Mouse (Mus musculus): ENCODE data around the gene Tubb5. TPM values are rescaled to one million over a fixed set of nuclear protein-coding genes. Genes with fewer than 3 reads are reported as not detected.

Tubb5 gene
- total RNA-seq (2014; rRNA removed): 3,311 and 3,326 TPM in 2 replicates
- polyA plus RNA-seq (2015; fragmentation: Nextera tagmentation; extraction: Ambion mirVana): 1,502 and 1,606 TPM in 2 replicates

DNA sequence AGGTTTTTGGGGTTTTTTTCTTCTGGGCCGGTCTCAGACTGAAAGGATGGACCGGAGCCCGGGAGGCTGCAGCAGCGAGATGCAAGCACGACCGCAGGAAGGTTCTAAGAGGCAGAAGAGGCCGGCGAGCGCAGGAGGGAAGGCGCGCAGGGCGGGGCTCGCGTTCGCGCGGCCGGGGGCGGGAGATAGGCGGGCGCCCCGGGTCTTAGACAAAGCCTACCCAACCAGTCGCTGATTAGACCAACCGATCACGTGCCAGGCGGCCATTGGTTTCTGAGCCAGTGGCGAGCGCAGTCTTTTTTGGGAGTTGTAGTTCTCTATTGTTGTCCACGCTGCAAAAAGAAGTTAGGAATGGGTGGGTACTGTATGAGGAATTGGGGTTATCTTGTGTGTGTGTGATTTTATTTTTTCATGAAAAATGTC lies at the start of gene Tubb5:
Gene Tubb5 (minus strand): TSS at position 185 of the 423 bp plus-strand sequence.
- Histone ChIP-seq H3K36me3 (ENCODE audit: insufficient read depth, low read length) (peaks cover 23% of the 10 kb centered on the region), H3K9ac (replicated peaks; ENCODE audit: low read length) (peak within 1 kb of the TSS; percentile 94), H3K4me3 (ENCODE audit: low read length) (peak within 1 kb of the TSS; percentile 82), H3K4me2 (ENCODE audit: low read depth, low read length) (peak within 1 kb of the TSS; percentile 88), H3K27me3 (ENCODE audit: insufficient read depth, low read length) (no peaks in the 10 kb centered on the region), H3K4me1 (ENCODE audit: insufficient read depth, low read length) (peaks cover 13% of the 10 kb centered on the region; the same call in 1 of the 2 replicates), H3K27ac (peak within 1 kb of the TSS; percentile 97), H3K9me3 (ENCODE audit: low read length) (no peaks in the 10 kb centered on the region)
- WGBS: under 1% methylated on average over 29 of the region's 29 CpGs
- no peak for TF ChIP-seq CTCF (IDR thresholded peaks at IDR 0.05; ENCODE audit: low read depth)
- DNase-seq (ENCODE audit: low spot score) (peak; percentile 99), ATAC-seq (peak; percentile 80)

DNA sequence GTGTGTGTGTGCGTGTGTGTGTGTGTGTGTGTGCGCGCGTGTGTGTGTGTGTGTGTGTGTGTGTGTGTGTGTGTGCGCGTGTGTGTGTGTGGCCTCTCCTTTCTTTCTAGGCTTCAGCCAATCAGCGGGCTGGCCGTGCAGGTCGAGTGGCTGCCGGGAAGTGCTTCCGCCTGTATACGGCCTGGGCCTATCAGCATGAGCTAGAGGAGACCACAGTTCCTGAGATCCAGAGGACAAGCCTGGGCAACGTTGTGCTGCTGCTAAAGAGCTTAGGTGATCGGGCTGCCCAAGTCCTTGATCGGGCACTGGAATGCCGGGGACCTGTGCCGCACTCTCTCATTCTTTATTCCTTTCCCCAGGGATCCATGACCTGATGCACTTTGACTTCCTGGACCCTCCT lies 49.6 kb upstream of the Tubb5 start:
- Histone ChIP-seq H3K4me1 (ENCODE audit: insufficient read depth, low read length) (no peaks in the 10 kb centered on the region), H3K36me3 (ENCODE audit: insufficient read depth, low read length) (peaks cover 78% of the 10 kb centered on the region), H3K27me3 (ENCODE audit: insufficient read depth, low read length) (no peaks in the 10 kb centered on the region), H3K4me3 (ENCODE audit: low read length) (no peak overlapping the region), H3K4me2 (ENCODE audit: low read depth, low read length) (no peak overlapping the region), H3K9ac (replicated peaks; ENCODE audit: low read length) (no peak overlapping the region), H3K27ac (no peak overlapping the region), H3K9me3 (ENCODE audit: low read length) (no peaks in the 10 kb centered on the region)
- DNase-seq (ENCODE audit: low spot score): no peak
- no peak for TF ChIP-seq CTCF (IDR thresholded peaks at IDR 0.05; ENCODE audit: low read depth)
- WGBS: 84% methylated on average over 17 of the region's 17 CpGs
- no peak for ATAC-seq

GRCm38 (mm10) chr17:35883777-35884176 lies 45.7 kb upstream of the Tubb5 start:
- no peak for TF ChIP-seq CTCF (IDR thresholded peaks at IDR 0.05; ENCODE audit: low read depth)
- no peaks in the 10 kb centered on the region for H3K27me3 ChIP-seq (ENCODE audit: insufficient read depth, low read length)
- H3K4me2 ChIP-seq (ENCODE audit: low read depth, low read length): no peak overlapping the region
- H3K9ac ChIP-seq (replicated peaks; ENCODE audit: low read length): no peak overlapping the region
- ATAC-seq: no peak
- peaks cover 4% of the 10 kb centered on the region; the same call in 1 of the 2 replicates for H3K4me1 ChIP-seq (ENCODE audit: insufficient read depth, low read length)
- H3K4me3 ChIP-seq (ENCODE audit: low read length): no peak overlapping the region
- 96% methylated on average over 14 of the region's 14 CpGs for WGBS
- H3K9me3 ChIP-seq (ENCODE audit: low read length): no peaks in the 10 kb centered on the region
- H3K36me3 ChIP-seq (ENCODE audit: insufficient read depth, low read length): peaks cover 62% of the 10 kb centered on the region
- H3K27ac ChIP-seq: no peak overlapping the region
- DNase-seq (ENCODE audit: low spot score): no peak

- H3K4me3 ChIP-seq (ENCODE audit: low read length): no peak overlapping the region
- no peak overlapping the region for H3K27ac ChIP-seq
- H3K9ac ChIP-seq (replicated peaks; ENCODE audit: low read length): no peak overlapping the region
- no peaks in the 10 kb centered on the region for H3K9me3 ChIP-seq (ENCODE audit: low read length)
- no peaks in the 10 kb centered on the region for H3K27me3 ChIP-seq (ENCODE audit: insufficient read depth, low read length)
- WGBS: 96% methylated on average over 17 of the region's 17 CpGs
- peaks cover 4% of the 10 kb centered on the region; the same call in 1 of the 2 replicates for H3K4me1 ChIP-seq (ENCODE audit: insufficient read depth, low read length)
- DNase-seq (ENCODE audit: low spot score) (no peak), ATAC-seq (no peak)
- H3K4me2 ChIP-seq (ENCODE audit: low read depth, low read length): no peak overlapping the region
- no peak for TF ChIP-seq CTCF (IDR thresholded peaks at IDR 0.05; ENCODE audit: low read depth)
- H3K36me3 ChIP-seq (ENCODE audit: insufficient read depth, low read length): peaks cover 54% of the 10 kb centered on the region
Observed at GRCm38 (mm10) chr17:35882924-35883323, 44.8 kb upstream of the Tubb5 start.

DNA sequence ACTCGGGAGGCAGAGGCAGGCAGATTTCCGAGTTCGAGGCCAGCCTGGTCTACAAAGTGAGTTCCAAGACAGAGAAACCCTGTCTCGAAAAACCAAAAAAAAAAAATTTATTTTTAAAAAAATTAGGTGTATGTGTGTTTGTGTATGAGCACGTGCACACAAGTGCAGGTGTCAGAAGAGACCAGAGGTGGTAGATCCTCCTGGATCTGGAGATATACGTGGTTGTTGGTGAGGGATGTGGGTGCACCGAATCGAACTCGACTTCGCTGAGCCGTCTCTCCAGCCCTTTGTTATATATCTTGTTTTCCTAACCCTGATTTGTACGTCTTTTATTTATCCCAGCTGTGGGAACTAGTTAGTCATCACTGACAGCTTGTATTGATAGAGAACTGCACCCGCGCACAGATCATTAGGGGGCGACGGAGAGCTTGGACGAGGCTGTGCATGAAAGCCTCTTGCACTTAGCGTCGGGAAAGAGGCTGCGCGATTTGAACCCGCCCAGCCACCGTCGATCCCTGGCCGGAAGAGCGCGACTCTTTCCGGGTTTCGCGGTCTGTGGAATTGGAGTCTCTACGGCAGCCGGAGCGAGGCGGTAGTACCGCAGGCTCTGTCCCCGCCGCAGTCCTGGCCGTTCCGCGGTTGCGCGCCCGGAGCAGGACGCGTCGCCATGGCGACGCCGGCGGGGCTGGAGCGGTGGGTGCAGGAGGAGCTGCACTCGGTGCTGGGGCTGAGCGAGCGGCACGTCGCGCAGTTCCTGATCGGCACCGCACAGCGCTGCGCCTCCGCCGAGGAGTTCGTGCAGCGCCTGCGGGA lies 41.3 kb upstream of the Tubb5 start, which contains the start of gene Dhx16:
Gene Dhx16 (plus strand): TSS at position 575 of the 813 bp plus-strand sequence.
- peak; percentile 89 for TF ChIP-seq CTCF (IDR thresholded peaks at IDR 0.05; ENCODE audit: low read depth)
- peaks cover 4% of the 10 kb centered on the region; the same call in 1 of the 2 replicates for H3K4me1 ChIP-seq (ENCODE audit: insufficient read depth, low read length)
- 6% methylated on average over 66 of the region's 66 CpGs for WGBS
- peak; percentile 98 for DNase-seq (ENCODE audit: low spot score)
- H3K36me3 ChIP-seq (ENCODE audit: insufficient read depth, low read length): peaks cover 28% of the 10 kb centered on the region
- peak; percentile 94 for ATAC-seq
- H3K27ac ChIP-seq: peak within 1 kb of the TSS; percentile 77
- no peaks in the 10 kb centered on the region for H3K9me3 ChIP-seq (ENCODE audit: low read length)
- no peaks in the 10 kb centered on the region for H3K27me3 ChIP-seq (ENCODE audit: insufficient read depth, low read length)
- peak within 1 kb of the TSS; percentile 83 for H3K4me2 ChIP-seq (ENCODE audit: low read depth, low read length)
- H3K4me3 ChIP-seq (ENCODE audit: low read length): peak within 1 kb of the TSS; percentile 93
- H3K9ac ChIP-seq (replicated peaks; ENCODE audit: low read length): peak within 1 kb of the TSS; percentile 81

GRCm38 (mm10) chr17:35874721-35875120 lies 36.6 kb upstream of the Tubb5 start:
- 90% methylated on average over 6 of the region's 6 CpGs for WGBS
- H3K4me2 ChIP-seq (ENCODE audit: low read depth, low read length): no peak overlapping the region
- peaks cover 3% of the 10 kb centered on the region; the same call in 1 of the 2 replicates for H3K36me3 ChIP-seq (ENCODE audit: insufficient read depth, low read length)
- no peak for TF ChIP-seq CTCF (IDR thresholded peaks at IDR 0.05; ENCODE audit: low read depth)
- H3K9ac ChIP-seq (replicated peaks; ENCODE audit: low read length): no peak overlapping the region
- H3K4me1 ChIP-seq (ENCODE audit: insufficient read depth, low read length): peaks cover 8% of the 10 kb centered on the region
- no peak overlapping the region for H3K4me3 ChIP-seq (ENCODE audit: low read length)
- no peak overlapping the region for H3K27ac ChIP-seq
- ATAC-seq: no peak
- no peaks in the 10 kb centered on the region for H3K9me3 ChIP-seq (ENCODE audit: low read length)
- H3K27me3 ChIP-seq (ENCODE audit: insufficient read depth, low read length): no peaks in the 10 kb centered on the region
- DNase-seq (ENCODE audit: low spot score): no peak

Measured in hindbrain, postnatal 0 days (tissue).